Mouse (Mus musculus): ENCODE measurements at regions not wholly inside any gene's neighbourhood (a gene's known extent, or its start where the extent isn't known, plus 50 kb on each side); places are given as distances from the start of the nearest gene placed in this dataset.

GRCm38 (mm10) chr13:113500373-113500990 is 117.9 kb downstream of the Snx18 start:
- no peak for TF ChIP-seq CTCF (conservative IDR thresholded peaks at IDR 0.05 in 1 of 2, IDR thresholded peaks at IDR 0.05 in 1 of 2; ENCODE audit: low read depth in 2 of 2, low read length in 2 of 2)
- no peak for TF ChIP-seq TCF12 (IDR thresholded peaks at IDR 0.05; ENCODE audit: low read depth, low read length)
- no peak for TF ChIP-seq EP300 (IDR thresholded peaks at IDR 0.05; ENCODE audit: low read length)
- TF ChIP-seq ZKSCAN1 (IDR thresholded peaks at IDR 0.05; ENCODE audit: borderline replicate concordance, low read depth, low read length) = no peak
- TF ChIP-seq POLR2A (IDR thresholded peaks at IDR 0.05; ENCODE audit: low read depth, low read length) = no peak
- no peak for TF ChIP-seq POLR2AphosphoS2 (IDR thresholded peaks at IDR 0.05; ENCODE audit: low read depth, low read length)
- TF ChIP-seq ETS1 (conservative IDR thresholded peaks at IDR 0.05; ENCODE audit: low read depth, low read length) = no peak
- no peak for TF ChIP-seq GABPA (IDR thresholded peaks at IDR 0.05; ENCODE audit: insufficient replicate concordance, low read depth, low read length)
